Mouse (Mus musculus) ovary, adult 18-20 months (tissue): ENCODE results near the gene Fam19a5.

Experiments used
- DNase-seq: peaks from one replicate; pipeline ENCODE4 v3.0.0; 2022; ENCODE audit warnings: low spot score, mixed read lengths

The Fam19a5 gene

GRCm38 (mm10) chr15:87543599-87544338, at the start of gene Fam19a5:
Gene Fam19a5, plus strand, starts transcription at chr15:87544299.
- no peak for DNase-seq

- DNase-seq, result no peak
Measured at GRCm38 (mm10) chr15:87501737-87502136, 42.4 kb upstream of the Fam19a5 start.

GRCm38 (mm10) chr15:87507349-87507748, 36.8 kb upstream of the Fam19a5 start:
- DNase-seq, result no peak

GRCm38 (mm10) chr15:87510886-87511285, 33.2 kb upstream of the Fam19a5 start:
- DNase-seq, result no peak

GRCm38 (mm10) chr15:87518161-87518560, 25.9 kb upstream of the Fam19a5 start:
- no peak for DNase-seq

GRCm38 (mm10) chr15:87529271-87529670, 14.8 kb upstream of the Fam19a5 start:
- DNase-seq, result no peak

GRCm38 (mm10) chr15:87541656-87542055, 2.4 kb upstream of the Fam19a5 start:
- DNase-seq, result no peak

GRCm38 (mm10) chr15:87544401-87545129, 466 bp downstream of the Fam19a5 start:
- DNase-seq, result peak; percentile 14

GRCm38 (mm10) chr15:87545130-87545642, 1.1 kb downstream of the Fam19a5 start:
- no peak for DNase-seq

- DNase-seq, result no peak
Measured at GRCm38 (mm10) chr15:87545731-87546360, 1.7 kb downstream of the Fam19a5 start.

- DNase-seq, result no peak
Measured at GRCm38 (mm10) chr15:87547022-87547421, 2.9 kb downstream of the Fam19a5 start.

GRCm38 (mm10) chr15:87549724-87550123, 5.6 kb downstream of the Fam19a5 start:
- no peak for DNase-seq

GRCm38 (mm10) chr15:87550756-87551155, 6.7 kb downstream of the Fam19a5 start:
- DNase-seq, result no peak

- DNase-seq, result no peak
Measured at GRCm38 (mm10) chr15:87551556-87551955, 7.5 kb downstream of the Fam19a5 start.

GRCm38 (mm10) chr15:87555811-87556210, 11.7 kb downstream of the Fam19a5 start:
- no peak for DNase-seq

GRCm38 (mm10) chr15:87564331-87564730, 20.2 kb downstream of the Fam19a5 start:
- no peak for DNase-seq

GRCm38 (mm10) chr15:87566040-87566929, 22.2 kb downstream of the Fam19a5 start:
- no peak for DNase-seq

- no peak for DNase-seq
Measured at GRCm38 (mm10) chr15:87570182-87570581, 26.1 kb downstream of the Fam19a5 start.

- no peak for DNase-seq
Measured at GRCm38 (mm10) chr15:87579861-87580260, 35.8 kb downstream of the Fam19a5 start.

- no peak for DNase-seq
Measured at GRCm38 (mm10) chr15:87583921-87584621, 40.0 kb downstream of the Fam19a5 start.

GRCm38 (mm10) chr15:87590975-87591374, 46.9 kb downstream of the Fam19a5 start:
- DNase-seq, result no peak
